Mouse (Mus musculus): ENCODE data around the gene Hvcn1. TPM values are rescaled to one million over a fixed set of nuclear protein-coding genes. Genes with fewer than 3 reads are reported as not detected.
"Not testable (repeated sequence)": the region's sequence is repeated elsewhere in the genome, so short reads cannot be mapped to it uniquely, and the experiment has no call there.

Hvcn1 gene
- polyA plus RNA-seq, 1 experiment = 18.6 TPM

DNA sequence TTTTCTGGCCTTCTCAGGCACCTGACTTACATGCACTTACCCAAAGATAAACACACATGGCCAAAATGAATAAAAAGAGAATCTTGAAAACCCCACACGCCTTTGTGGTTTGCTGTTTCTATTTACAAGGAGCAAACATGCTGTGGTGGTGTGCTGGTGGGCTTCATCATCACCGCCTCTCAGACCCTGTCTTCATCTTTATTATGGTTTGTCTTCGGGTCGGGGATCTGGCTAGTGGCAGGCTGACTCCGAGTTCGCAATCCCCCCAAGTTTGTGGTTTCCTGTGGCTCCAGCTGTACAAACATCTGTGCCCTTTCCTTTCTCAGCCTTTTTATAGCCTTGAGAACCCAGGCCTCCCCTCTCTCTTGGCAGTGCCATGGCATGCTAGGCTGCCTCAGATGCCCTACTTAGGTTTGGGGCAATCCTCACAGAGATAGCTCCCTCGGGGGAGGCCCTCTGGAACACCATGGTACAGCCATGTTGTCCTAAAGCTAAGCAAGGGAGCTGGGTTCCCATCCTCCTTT is 22.3 kb upstream of the Hvcn1 start:
- Histone ChIP-seq H3K27ac (ENCODE audit: insufficient read depth, low read depth, low read length) (no peak overlapping the region), H3K27me3 (ENCODE audit: control insufficient read depth, insufficient read depth, low read length) (no peaks in the 10 kb centered on the region), H3K36me3 (ENCODE audit: control insufficient read depth, insufficient read depth, low read length) (no peaks in the 10 kb centered on the region), H3K4me3 (ENCODE audit: low read depth, low read length) (no peak overlapping the region), H3K4me1 (ENCODE audit: control insufficient read depth, insufficient read depth, insufficient read length, low read length) (peaks cover 4% of the 10 kb centered on the region; the same call in 1 of the 2 replicates)
- WGBS = 77% methylated on average over 7 of the region's 7 CpGs
- TF ChIP-seq POLR2A (IDR thresholded peaks at IDR 0.05; ENCODE audit: low read depth, low read length) (no peak), CTCF (IDR thresholded peaks at IDR 0.05; ENCODE audit: extremely low read depth, insufficient read length, insufficient replicate concordance, low read depth, low read length) (no peak)

DNA sequence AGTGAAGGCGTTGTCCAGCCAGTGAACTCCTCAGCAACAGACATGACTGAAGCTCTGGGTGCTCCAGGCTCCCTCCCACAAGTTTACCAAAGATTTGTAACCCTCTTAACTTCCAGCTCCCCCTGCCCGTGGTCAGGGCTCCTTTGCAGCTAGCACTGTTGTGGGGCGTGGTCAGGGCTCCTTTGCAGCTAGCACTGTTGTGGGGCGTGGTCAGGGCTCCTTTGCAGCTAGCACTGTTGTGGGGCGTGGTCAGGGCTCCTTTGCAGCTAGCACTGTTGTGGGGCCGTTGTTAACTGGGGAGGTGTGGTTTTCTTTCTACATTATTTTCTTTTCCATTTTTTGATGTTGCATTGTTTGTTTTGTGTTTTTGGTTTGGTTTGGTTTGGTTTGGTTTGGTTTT is 21.7 kb upstream of the Hvcn1 start:
- 87% methylated on average over 6 of the region's 6 CpGs for WGBS
- H3K4me3 ChIP-seq (ENCODE audit: low read depth, low read length); H3K27ac ChIP-seq (ENCODE audit: insufficient read depth, low read depth, low read length); H3K4me1 ChIP-seq (ENCODE audit: control insufficient read depth, insufficient read depth, insufficient read length, low read length); H3K27me3 ChIP-seq (ENCODE audit: control insufficient read depth, insufficient read depth, low read length); H3K36me3 ChIP-seq (ENCODE audit: control insufficient read depth, insufficient read depth, low read length): not testable (repeated sequence)

DNA sequence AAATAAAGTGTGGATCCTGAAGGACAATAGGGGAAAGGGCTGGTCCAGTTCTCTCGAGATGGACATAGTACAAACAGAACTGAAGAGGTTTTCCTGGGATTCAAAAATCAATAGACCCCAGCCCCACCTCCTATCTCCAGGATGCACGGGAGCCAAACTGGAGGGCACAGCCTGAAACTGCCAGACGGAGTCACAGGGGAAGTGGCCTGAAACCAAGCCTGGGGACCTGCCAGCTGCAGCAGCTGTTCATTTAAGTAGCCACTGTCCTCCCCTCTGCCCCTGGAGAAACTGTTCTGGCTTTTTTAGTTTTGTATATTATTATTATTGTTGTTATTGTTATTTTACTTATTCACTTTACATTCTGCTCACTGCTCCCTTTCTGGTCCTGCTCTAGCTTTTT is 17.5 kb upstream of the Hvcn1 start:
- H3K36me3 ChIP-seq (ENCODE audit: control insufficient read depth, insufficient read depth, low read length) = no peaks in the 10 kb centered on the region
- no peaks in the 10 kb centered on the region for H3K27me3 ChIP-seq (ENCODE audit: control insufficient read depth, insufficient read depth, low read length)
- no peak overlapping the region for H3K4me3 ChIP-seq (ENCODE audit: low read depth, low read length)
- TF ChIP-seq POLR2A (IDR thresholded peaks at IDR 0.05; ENCODE audit: low read depth, low read length) (no peak), CTCF (IDR thresholded peaks at IDR 0.05; ENCODE audit: extremely low read depth, insufficient read length, insufficient replicate concordance, low read depth, low read length) (no peak)
- peaks cover 11% of the 10 kb centered on the region; the same call in 1 of the 2 replicates for H3K4me1 ChIP-seq (ENCODE audit: control insufficient read depth, insufficient read depth, insufficient read length, low read length)
- WGBS = 25% methylated on average over 3 of the region's 3 CpGs
- no peak overlapping the region for H3K27ac ChIP-seq (ENCODE audit: insufficient read depth, low read depth, low read length)

DNA sequence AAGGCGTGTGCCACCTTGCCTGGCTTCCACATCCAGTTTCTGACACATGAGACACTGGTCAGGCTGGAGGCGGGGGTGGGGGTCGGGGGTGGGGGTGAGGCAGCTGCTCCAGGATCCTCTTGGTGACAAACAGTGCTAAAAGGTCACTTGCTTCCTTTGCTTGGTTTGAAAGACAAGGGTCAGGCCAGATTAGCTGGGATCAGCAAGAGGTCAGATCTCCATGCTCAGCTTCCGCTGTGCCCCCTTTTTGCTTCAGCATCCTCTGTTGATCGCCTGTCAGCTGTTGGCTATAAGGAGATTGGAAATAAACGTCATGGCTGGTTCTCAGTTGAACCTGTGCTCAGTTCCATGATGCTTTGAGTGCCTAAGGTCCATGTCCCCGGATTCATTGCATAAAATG is 16.1 kb upstream of the Hvcn1 start:
- Histone ChIP-seq H3K27me3 (ENCODE audit: control insufficient read depth, insufficient read depth, low read length) (no peaks in the 10 kb centered on the region), H3K4me1 (ENCODE audit: control insufficient read depth, insufficient read depth, insufficient read length, low read length) (peaks cover 8% of the 10 kb centered on the region; the same call in 1 of the 2 replicates), H3K36me3 (ENCODE audit: control insufficient read depth, insufficient read depth, low read length) (no peaks in the 10 kb centered on the region), H3K27ac (ENCODE audit: insufficient read depth, low read depth, low read length) (no peak overlapping the region), H3K4me3 (ENCODE audit: low read depth, low read length) (no peak overlapping the region)
- 79% methylated on average over 7 of the region's 7 CpGs for WGBS
- TF ChIP-seq POLR2A (IDR thresholded peaks at IDR 0.05; ENCODE audit: low read depth, low read length) = no peak
- no peak for TF ChIP-seq CTCF (IDR thresholded peaks at IDR 0.05; ENCODE audit: extremely low read depth, insufficient read length, insufficient replicate concordance, low read depth, low read length)

- 53% methylated on average over 12 of the region's 12 CpGs for WGBS
- H3K36me3 ChIP-seq (ENCODE audit: control insufficient read depth, insufficient read depth, low read length) = no peaks in the 10 kb centered on the region
- TF ChIP-seq CTCF (IDR thresholded peaks at IDR 0.05; ENCODE audit: extremely low read depth, insufficient read length, insufficient replicate concordance, low read depth, low read length) (no peak), POLR2A (IDR thresholded peaks at IDR 0.05; ENCODE audit: low read depth, low read length) (no peak)
- no peaks in the 10 kb centered on the region for H3K27me3 ChIP-seq (ENCODE audit: control insufficient read depth, insufficient read depth, low read length)
- H3K27ac ChIP-seq (ENCODE audit: insufficient read depth, low read depth, low read length) = 0 out of 2 replicates have a peak overlapping the region, but pooled peaks have one; percentile 22
- H3K4me1 ChIP-seq (ENCODE audit: control insufficient read depth, insufficient read depth, insufficient read length, low read length) = peaks cover 8% of the 10 kb centered on the region; the same call in 1 of the 2 replicates
- no peak overlapping the region for H3K4me3 ChIP-seq (ENCODE audit: low read depth, low read length)
Observed at GRCm38 (mm10) chr5:122191269-122192063, 15.1 kb upstream of the Hvcn1 start.

DNA sequence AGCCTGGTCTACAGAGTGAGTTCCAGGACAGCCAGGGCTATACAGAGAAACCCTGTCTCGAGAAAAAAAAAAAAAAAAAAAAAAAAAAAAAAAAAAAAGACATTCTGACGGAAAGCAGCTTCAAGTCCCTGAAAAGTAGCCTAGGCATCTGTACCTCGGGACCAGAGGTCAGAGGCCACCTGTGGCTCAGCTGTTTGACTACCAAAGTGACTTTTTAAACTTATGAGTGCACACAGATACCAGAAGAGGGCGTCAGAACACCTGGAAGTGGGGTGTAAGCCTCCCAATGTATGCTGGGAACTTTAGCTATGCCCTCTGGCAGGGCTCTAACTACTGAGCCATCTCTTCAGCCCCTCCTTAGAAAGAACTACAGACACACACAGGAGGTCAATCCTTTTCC is 14.3 kb upstream of the Hvcn1 start:
- Histone ChIP-seq H3K36me3 (ENCODE audit: control insufficient read depth, insufficient read depth, low read length) (no peaks in the 10 kb centered on the region), H3K4me1 (ENCODE audit: control insufficient read depth, insufficient read depth, insufficient read length, low read length) (peaks cover 8% of the 10 kb centered on the region; the same call in 1 of the 2 replicates), H3K27ac (ENCODE audit: insufficient read depth, low read depth, low read length) (peak overlapping the region; percentile 59; the same call in 1 of the 2 replicates), H3K27me3 (ENCODE audit: control insufficient read depth, insufficient read depth, low read length) (no peaks in the 10 kb centered on the region), H3K4me3 (ENCODE audit: low read depth, low read length) (no peak overlapping the region)
- WGBS = 18% methylated on average over 3 of the region's 4 CpGs
- peak; percentile 21; the same call in 1 of the 2 replicates for TF ChIP-seq CTCF (IDR thresholded peaks at IDR 0.05; ENCODE audit: extremely low read depth, insufficient read length, insufficient replicate concordance, low read depth, low read length)
- no peak for TF ChIP-seq POLR2A (IDR thresholded peaks at IDR 0.05; ENCODE audit: low read depth, low read length)

DNA sequence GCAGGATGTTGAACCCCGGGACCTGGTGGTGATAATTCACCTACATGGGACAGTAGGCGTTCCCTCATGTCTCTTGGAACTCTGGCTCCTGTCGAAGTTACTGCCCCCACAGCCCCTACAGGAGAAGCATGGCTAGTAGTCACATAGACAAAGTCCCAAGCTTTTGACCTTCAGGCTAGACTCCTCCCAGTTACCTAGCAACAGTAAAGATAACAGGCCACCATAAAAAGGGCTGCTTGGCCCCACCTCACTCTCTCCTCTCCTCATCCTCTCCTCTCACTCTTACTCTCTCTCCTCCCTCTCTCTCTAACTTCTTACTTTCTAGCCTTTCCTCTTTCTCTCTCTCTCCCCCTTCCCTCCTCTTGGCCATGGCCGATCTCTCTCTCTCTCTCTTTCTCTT is 5.7 kb upstream of the Hvcn1 start:
- TF ChIP-seq CTCF (IDR thresholded peaks at IDR 0.05; ENCODE audit: extremely low read depth, insufficient read length, insufficient replicate concordance, low read depth, low read length) = no peak
- Histone ChIP-seq H3K4me1 (ENCODE audit: control insufficient read depth, insufficient read depth, insufficient read length, low read length) (0 out of 2 replicates have a peak, but pooled peaks cover 2% of the 10 kb centered on the region), H3K27ac (ENCODE audit: insufficient read depth, low read depth, low read length) (no peak overlapping the region), H3K27me3 (ENCODE audit: control insufficient read depth, insufficient read depth, low read length) (no peaks in the 10 kb centered on the region), H3K4me3 (ENCODE audit: low read depth, low read length) (no peak overlapping the region), H3K36me3 (ENCODE audit: control insufficient read depth, insufficient read depth, low read length) (no peaks in the 10 kb centered on the region)
- 86% methylated on average over 4 of the region's 4 CpGs for WGBS

Data from small intestine, adult 2 months (tissue).